Mouse (Mus musculus): Measurements from ENCODE around the gene Zfp985.
"Not testable (repeated sequence)": the region's sequence is repeated elsewhere in the genome, so short reads cannot be mapped to it uniquely, and the experiment has no call there.

DNA sequence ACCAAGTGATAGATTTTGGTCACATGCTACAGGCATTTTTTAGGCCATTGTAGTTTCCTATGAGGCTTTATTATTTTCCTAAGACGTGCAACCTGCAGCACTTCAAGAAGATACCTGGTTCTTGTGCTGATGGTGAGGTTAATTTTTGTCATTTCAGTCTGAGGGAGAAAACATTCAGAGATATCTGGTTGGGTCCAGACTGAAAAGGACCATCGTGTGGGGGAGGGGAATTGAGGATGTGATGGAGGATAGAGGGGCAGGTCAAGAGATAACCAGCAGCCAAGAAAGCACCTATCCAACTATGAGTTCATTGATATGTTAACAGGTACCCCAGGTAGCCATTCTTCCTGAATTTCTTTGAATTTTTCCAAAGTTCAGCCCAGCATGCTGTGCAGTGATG, 1.3 kb downstream of the Zfp985 start:
- not testable (repeated sequence) for TF ChIP-seq POLR2A (IDR thresholded peaks at IDR 0.05; ENCODE audit: low read depth, low read length); CTCF (IDR thresholded peaks at IDR 0.05; ENCODE audit: extremely low read depth, insufficient read depth, insufficient read length, insufficient replicate concordance)

Measured in spleen, adult 2 months (tissue).